Mouse (Mus musculus) limb, embryonic 14.5 days (tissue): Measurements from ENCODE around the gene Ascc1. TPM values are rescaled to one million over a fixed set of nuclear protein-coding genes. Genes with fewer than 3 reads are reported as not detected.

Experiments used
- ATAC-seq: fragments of 200-750 bp; cut with Nextera tagmentation; 2 replicates; pipeline ENCODE4 v1.8.0; 2017; ENCODE audit warnings: low read depth, moderate number of reproducible peaks, moderate TSS enrichment; ENCODE audit not compliant: low FRiP score
- DNase-seq: peaks from one replicate; pipeline ENCODE4 v3.0.0-alpha.2; 2015; ENCODE audit warnings: low spot score
- H3K27ac ChIP-seq: fragments of 300-500 bp; sonication (generic); replicated peaks from 2 replicates; pipeline ENCODE4 v1.5.1; 2014; ENCODE audit warnings: low read depth, mild to moderate bottlenecking, low read length, moderate library complexity, mixed read lengths
- H3K27me3 ChIP-seq: fragments of 300-500 bp; sonication (generic); 2 replicates; pipeline ENCODE4 v1.6.1; 2014; ENCODE audit warnings: low read length, mixed read lengths; ENCODE audit not compliant: control insufficient read depth, insufficient read depth
- H3K36me3 ChIP-seq: fragments of 300-500 bp; sonication (generic); 2 replicates; pipeline ENCODE4 v1.6.1; 2014; ENCODE audit warnings: mild to moderate bottlenecking, low read length, moderate library complexity, mixed read lengths; ENCODE audit not compliant: control insufficient read depth, insufficient read depth
- H3K4me1 ChIP-seq: fragments of 300-500 bp; sonication (generic); 2 replicates; pipeline ENCODE4 v1.6.1; 2014; ENCODE audit warnings: antibody characterized with exemption, low read length, mixed read lengths; ENCODE audit not compliant: control insufficient read depth, insufficient read depth
- H3K4me2 ChIP-seq: fragments of 300-500 bp; sonication (generic); replicated peaks from 2 replicates; pipeline ENCODE4 v1.6.1; 2014; ENCODE audit warnings: low read depth, mild to moderate bottlenecking, low read length, moderate library complexity; ENCODE audit not compliant: severe bottlenecking
- H3K4me3 ChIP-seq: fragments of 300-500 bp; sonication (generic); replicated peaks from 2 replicates; pipeline ENCODE4 v1.5.1; 2014; ENCODE audit warnings: low read length
- H3K9ac ChIP-seq: fragments of 300-500 bp; sonication (generic); 2 replicates; pipeline ENCODE4 v1.6.1; 2014; ENCODE audit warnings: mild to moderate bottlenecking, low read depth, low read length, moderate library complexity; ENCODE audit not compliant: severe bottlenecking
- H3K9me3 ChIP-seq: fragments of 300-500 bp; sonication (generic); 2 replicates; pipeline ENCODE4 v1.6.1; 2016; ENCODE audit warnings: low read length; ENCODE audit not compliant: control insufficient read depth
- POLR2A ChIP-seq: fragments of 200-500 bp; IDR thresholded peaks from 2 replicates; pipeline ENCODE4 v1.8.0; 2012; ENCODE audit warnings: inconsistent platforms, mild to moderate bottlenecking, moderate library complexity, borderline replicate concordance; ENCODE audit not compliant: insufficient read depth, insufficient read length; ENCODE audit errors: extremely low read depth
- WGBS: fragments of 180-500 bp; shearing (Covaris S2); extraction: QIAGEN DNeasy Blood & Tissue Kit; methylation state at CpG from one replicate; pipeline ENCODE4 v1.1.7; 2014; 5-methylcytosine and 5-hydroxymethylcytosine counted together
- polyA plus RNA-seq, 2 experiments: library from polyadenylated mRNA; depleted of rRNA in 1 of 2; stranded (reverse) in 1 of 2; unstranded in 1 of 2; fragments of >200 nt; fragmentation: Nextera tagmentation in 1 of 2; extraction: Ambion mirVana in 1 of 2; gene quantifications; 2 replicates each; pipeline versions ENCODE4 v1.2.1 to v1.2.3; 2012 to 2014

The Ascc1 gene
- polyA plus RNA-seq, 2 experiments: 32.9 to 41.2 TPM

DNA sequence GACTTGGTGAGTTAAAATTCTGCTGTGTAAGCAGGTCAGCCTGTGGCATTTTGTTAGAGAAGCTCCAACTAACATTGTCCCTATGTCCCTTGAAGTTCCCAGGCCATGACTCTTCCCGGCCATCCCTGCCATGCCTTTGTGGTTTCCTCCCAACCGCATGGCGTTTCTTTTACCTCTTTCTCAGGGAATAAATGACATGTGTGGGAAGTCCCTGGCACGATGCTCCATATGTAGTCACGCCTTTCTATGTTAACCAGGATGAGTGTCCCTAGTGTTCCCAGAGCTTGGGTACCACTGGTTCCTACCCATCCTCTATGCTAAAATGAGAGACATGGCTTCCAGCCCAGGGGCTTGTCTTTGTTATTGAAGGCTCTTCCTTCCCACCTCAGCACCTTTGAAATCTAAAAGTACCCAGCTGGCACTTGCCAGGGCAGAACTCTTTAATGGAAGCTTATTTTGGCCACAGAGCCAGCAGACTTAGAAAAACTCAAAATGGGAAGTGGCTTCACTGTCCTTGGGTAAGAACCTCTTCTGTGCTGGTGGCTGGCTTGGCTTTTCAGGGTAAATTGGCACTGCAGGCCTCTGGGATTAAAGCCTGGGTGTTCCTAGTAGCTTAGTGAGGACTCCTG, 24.8 kb upstream of the Ascc1 start:
- ATAC-seq (no peak), DNase-seq (no peak)
- no peaks in the 10 kb centered on the region for H3K27me3 ChIP-seq
- H3K36me3 ChIP-seq: no peaks in the 10 kb centered on the region
- H3K4me1 ChIP-seq: peaks cover 39% of the 10 kb centered on the region
- H3K4me2 ChIP-seq: no peak overlapping the region
- H3K9ac ChIP-seq: no peak overlapping the region
- TF ChIP-seq POLR2A: no peak
- peak overlapping the region; percentile 73 for H3K27ac ChIP-seq
- no peak overlapping the region for H3K4me3 ChIP-seq
- 87% methylated on average over 5 of the region's 5 CpGs for WGBS
- no peaks in the 10 kb centered on the region for H3K9me3 ChIP-seq

DNA sequence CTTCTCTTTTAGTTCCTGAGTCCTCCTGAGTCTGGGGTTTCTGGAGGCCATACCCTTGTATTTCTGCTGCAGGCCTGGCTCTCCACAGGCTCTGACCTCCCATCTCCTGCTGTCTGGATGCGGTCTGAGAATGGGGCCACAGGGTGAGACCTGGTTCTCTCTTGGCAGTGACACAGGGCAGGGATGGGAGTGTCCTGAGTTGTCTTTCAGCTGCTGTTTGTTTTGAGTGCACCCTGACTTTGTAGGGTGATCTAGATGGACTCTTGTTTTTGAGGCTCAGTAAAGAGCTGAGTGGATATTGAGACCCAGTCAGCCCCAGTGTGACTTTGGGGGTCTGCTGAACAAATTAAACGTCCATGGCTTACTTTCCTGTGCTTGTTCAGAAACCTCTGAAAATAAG, 24.2 kb upstream of the Ascc1 start:
- peak overlapping the region; percentile 73 for H3K27ac ChIP-seq
- H3K36me3 ChIP-seq: no peaks in the 10 kb centered on the region
- no peak overlapping the region for H3K9ac ChIP-seq
- peaks cover 37% of the 10 kb centered on the region for H3K4me1 ChIP-seq
- WGBS: 54% methylated on average over 2 of the region's 2 CpGs
- ATAC-seq (no peak), DNase-seq (no peak)
- no peak for TF ChIP-seq POLR2A
- no peaks in the 10 kb centered on the region for H3K9me3 ChIP-seq
- no peaks in the 10 kb centered on the region for H3K27me3 ChIP-seq
- no peak overlapping the region for H3K4me3 ChIP-seq
- no peak overlapping the region for H3K4me2 ChIP-seq

DNA sequence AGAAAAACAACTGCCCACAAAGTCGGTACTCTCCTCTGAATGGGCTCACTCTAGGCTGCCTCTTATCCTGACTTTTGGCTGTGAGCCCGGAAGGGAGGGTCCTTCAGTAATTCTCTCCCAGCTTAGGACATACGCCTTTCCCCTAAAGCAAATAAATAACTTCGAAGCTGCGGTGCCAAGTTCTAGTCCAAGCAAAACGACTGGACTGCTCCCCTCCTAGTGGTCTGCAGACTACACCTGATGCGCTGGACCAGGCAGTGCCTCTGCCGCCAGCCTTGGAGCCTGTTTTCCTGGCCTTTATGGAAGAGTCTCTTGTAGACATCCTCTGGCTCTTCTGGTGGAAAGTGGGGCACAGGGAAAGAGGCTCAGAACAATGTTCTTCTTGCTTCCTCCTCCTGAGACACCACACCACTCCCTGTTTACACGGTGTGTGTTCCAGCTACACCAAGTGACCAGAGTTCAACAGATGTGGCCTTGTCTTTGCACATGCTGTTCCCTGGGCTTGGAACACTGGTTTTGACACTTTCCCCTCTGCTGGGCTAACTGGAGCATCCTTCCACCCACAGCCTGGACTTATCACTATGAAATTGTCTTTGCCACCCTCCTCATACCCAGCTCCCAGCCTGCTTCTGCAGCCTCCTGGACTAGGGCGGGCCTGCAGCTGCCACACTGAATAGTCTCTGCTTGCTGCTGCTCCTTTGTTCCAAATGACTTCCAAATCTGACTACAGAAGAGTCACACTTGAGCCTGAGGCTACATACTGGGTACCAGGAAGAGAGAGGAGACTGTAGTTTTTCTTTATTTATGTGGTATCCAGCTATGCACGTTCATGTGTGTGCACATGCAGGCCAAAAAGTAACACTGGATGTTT, 23.5 kb upstream of the Ascc1 start:
- peaks cover 30% of the 10 kb centered on the region for H3K4me1 ChIP-seq
- no peaks in the 10 kb centered on the region for H3K9me3 ChIP-seq
- H3K9ac ChIP-seq: no peak overlapping the region
- DNase-seq (peak; percentile 86), ATAC-seq (peak; percentile 58)
- H3K4me3 ChIP-seq: no peak overlapping the region
- H3K4me2 ChIP-seq: no peak overlapping the region
- no peak for TF ChIP-seq POLR2A
- H3K36me3 ChIP-seq: no peaks in the 10 kb centered on the region
- 39% methylated on average over 11 of the region's 11 CpGs for WGBS
- no peaks in the 10 kb centered on the region for H3K27me3 ChIP-seq
- H3K27ac ChIP-seq: peak overlapping the region; percentile 73

- WGBS: 93% methylated on average over 6 of the region's 6 CpGs
- Histone ChIP-seq H3K27me3 (no peaks in the 10 kb centered on the region), H3K4me1 (peaks cover 22% of the 10 kb centered on the region), H3K4me3 (no peak overlapping the region), H3K27ac (no peak overlapping the region), H3K4me2 (no peak overlapping the region), H3K9ac (no peak overlapping the region), H3K9me3 (no peaks in the 10 kb centered on the region), H3K36me3 (peaks cover 8% of the 10 kb centered on the region)
- no peak for DNase-seq
- TF ChIP-seq POLR2A: no peak
- ATAC-seq: no peak
These were observed 21.8 kb upstream of the Ascc1 start for GRCm38 (mm10) chr10:59980815-59981244.

GRCm38 (mm10) chr10:59981336-59981735, 21.3 kb upstream of the Ascc1 start:
- TF ChIP-seq POLR2A: no peak
- H3K4me3 ChIP-seq: no peak overlapping the region
- peaks cover 22% of the 10 kb centered on the region for H3K4me1 ChIP-seq
- ATAC-seq (no peak), DNase-seq (no peak)
- WGBS: 78% methylated on average over 4 of the region's 4 CpGs
- H3K4me2 ChIP-seq: no peak overlapping the region
- H3K9me3 ChIP-seq: no peaks in the 10 kb centered on the region
- no peaks in the 10 kb centered on the region for H3K27me3 ChIP-seq
- peaks cover 13% of the 10 kb centered on the region for H3K36me3 ChIP-seq
- H3K27ac ChIP-seq: no peak overlapping the region
- H3K9ac ChIP-seq: no peak overlapping the region
